Mouse (Mus musculus) ES-E14 (cell line): Measurements from ENCODE around the gene Ercc2.

ENCODE experiments used
- CHD2 ChIP-seq: IDR thresholded peaks from 2 replicates; pipeline ENCODE4 v1.6.1; 2014; ENCODE audit warnings: mild to moderate bottlenecking, low read depth, low read length, inconsistent platforms
- HCFC1 ChIP-seq: IDR thresholded peaks from 2 replicates; pipeline ENCODE4 v1.6.1; 2012; ENCODE audit warnings: low read length, inconsistent platforms, borderline replicate concordance; ENCODE audit not compliant: insufficient read depth
- MAFK ChIP-seq: IDR thresholded peaks from 2 replicates; pipeline ENCODE4 v1.6.1; 2014; ENCODE audit warnings: mild to moderate bottlenecking, low read depth, low read length, inconsistent platforms; ENCODE audit not compliant: insufficient read depth

GRCm38 (mm10) chr7:19337122-19337521 lies 44.7 kb upstream of the Ercc2 start:
- TF ChIP-seq MAFK = no peak
- TF ChIP-seq CHD2 = no peak
- no peak for TF ChIP-seq HCFC1
